Mouse (Mus musculus): Measurements from ENCODE around the gene Ttc27. TPM values are rescaled to one million over a fixed set of nuclear protein-coding genes. Genes with fewer than 3 reads are reported as not detected.

Ttc27 gene
- polyA plus RNA-seq, 1 experiment from 2014 or later, result 8.7 TPM

- no peaks in the 10 kb centered on the region for H3K4me1 ChIP-seq (replicated peaks; ENCODE audit: control insufficient read depth, insufficient read depth, low read length)
- H3K4me3 ChIP-seq (ENCODE audit: low read depth, low read length), result no peak overlapping the region
- H3K4me2 ChIP-seq (replicated peaks; ENCODE audit: low read depth), result no peak overlapping the region
- H3K36me3 ChIP-seq (ENCODE audit: control insufficient read depth, insufficient read depth), result no peaks in the 10 kb centered on the region
- H3K9me3 ChIP-seq (ENCODE audit: control insufficient read depth), result no peaks in the 10 kb centered on the region
- no peak for ATAC-seq
- 61% methylated on average over 9 of the region's 9 CpGs for WGBS
- no peaks in the 10 kb centered on the region for H3K27me3 ChIP-seq (replicated peaks; ENCODE audit: control insufficient read depth, insufficient read depth, low read length)
- H3K9ac ChIP-seq (ENCODE audit: low read depth, low read length), result no peak overlapping the region
- no peak for TF ChIP-seq CTCF (IDR thresholded peaks at IDR 0.05; ENCODE audit: low read depth)
- no peak overlapping the region for H3K27ac ChIP-seq (ENCODE audit: low read depth, low read length)
Measured at GRCm38 (mm10) chr17:74807509-74808248, 90.1 kb downstream of the Ttc27 start.

- Histone ChIP-seq H3K4me2 (replicated peaks; ENCODE audit: low read depth) (no peak overlapping the region), H3K9me3 (ENCODE audit: control insufficient read depth) (no peaks in the 10 kb centered on the region), H3K27ac (ENCODE audit: low read depth, low read length) (no peak overlapping the region), H3K4me1 (replicated peaks; ENCODE audit: control insufficient read depth, insufficient read depth, low read length) (no peaks in the 10 kb centered on the region), H3K9ac (ENCODE audit: low read depth, low read length) (no peak overlapping the region), H3K36me3 (ENCODE audit: control insufficient read depth, insufficient read depth) (no peaks in the 10 kb centered on the region), H3K4me3 (ENCODE audit: low read depth, low read length) (no peak overlapping the region), H3K27me3 (replicated peaks; ENCODE audit: control insufficient read depth, insufficient read depth, low read length) (no peaks in the 10 kb centered on the region)
- 88% methylated on average over 1 of the region's 1 CpGs for WGBS
- no peak for ATAC-seq
- TF ChIP-seq CTCF (IDR thresholded peaks at IDR 0.05; ENCODE audit: low read depth), result no peak
Measured at GRCm38 (mm10) chr17:74808330-74808729, 90.8 kb downstream of the Ttc27 start.

- no peak overlapping the region for H3K9ac ChIP-seq (ENCODE audit: low read depth, low read length)
- no peaks in the 10 kb centered on the region for H3K27me3 ChIP-seq (replicated peaks; ENCODE audit: control insufficient read depth, insufficient read depth, low read length)
- no peak for ATAC-seq
- TF ChIP-seq CTCF (IDR thresholded peaks at IDR 0.05; ENCODE audit: low read depth), result no peak
- no peak overlapping the region for H3K4me3 ChIP-seq (ENCODE audit: low read depth, low read length)
- H3K27ac ChIP-seq (ENCODE audit: low read depth, low read length), result no peak overlapping the region
- no peaks in the 10 kb centered on the region for H3K36me3 ChIP-seq (ENCODE audit: control insufficient read depth, insufficient read depth)
- no peaks in the 10 kb centered on the region for H3K4me1 ChIP-seq (replicated peaks; ENCODE audit: control insufficient read depth, insufficient read depth, low read length)
- H3K4me2 ChIP-seq (replicated peaks; ENCODE audit: low read depth), result no peak overlapping the region
- no peaks in the 10 kb centered on the region for H3K9me3 ChIP-seq (ENCODE audit: control insufficient read depth)
- 93% methylated on average over 4 of the region's 4 CpGs for WGBS
Measured at GRCm38 (mm10) chr17:74808901-74809300, 91.4 kb downstream of the Ttc27 start.

GRCm38 (mm10) chr17:74810892-74811625 lies 93.5 kb downstream of the Ttc27 start:
- Histone ChIP-seq H3K4me2 (replicated peaks; ENCODE audit: low read depth) (no peak overlapping the region), H3K36me3 (ENCODE audit: control insufficient read depth, insufficient read depth) (no peaks in the 10 kb centered on the region), H3K9ac (ENCODE audit: low read depth, low read length) (no peak overlapping the region), H3K4me3 (ENCODE audit: low read depth, low read length) (no peak overlapping the region), H3K27ac (ENCODE audit: low read depth, low read length) (no peak overlapping the region), H3K27me3 (replicated peaks; ENCODE audit: control insufficient read depth, insufficient read depth, low read length) (no peaks in the 10 kb centered on the region), H3K4me1 (replicated peaks; ENCODE audit: control insufficient read depth, insufficient read depth, low read length) (no peaks in the 10 kb centered on the region), H3K9me3 (ENCODE audit: control insufficient read depth) (no peaks in the 10 kb centered on the region)
- ATAC-seq, result 0 out of 2 replicates have a peak, but pooled peaks have one; percentile 38
- TF ChIP-seq CTCF (IDR thresholded peaks at IDR 0.05; ENCODE audit: low read depth), result peak; percentile 87
- 40% methylated on average over 3 of the region's 3 CpGs for WGBS

- H3K9ac ChIP-seq (ENCODE audit: low read depth, low read length), result no peak overlapping the region
- ATAC-seq, result no peak
Measured at GRCm38 (mm10) chr17:74819711-74820110, 102.2 kb downstream of the Ttc27 start.

GRCm38 (mm10) chr17:74830851-74831250 lies 113.3 kb downstream of the Ttc27 start:
- Histone ChIP-seq H3K36me3 (ENCODE audit: control insufficient read depth, insufficient read depth) (no peaks in the 10 kb centered on the region), H3K9ac (ENCODE audit: low read depth, low read length) (no peak overlapping the region), H3K9me3 (ENCODE audit: control insufficient read depth) (no peaks in the 10 kb centered on the region), H3K4me1 (replicated peaks; ENCODE audit: control insufficient read depth, insufficient read depth, low read length) (no peaks in the 10 kb centered on the region), H3K27ac (ENCODE audit: low read depth, low read length) (no peak overlapping the region), H3K4me3 (ENCODE audit: low read depth, low read length) (no peak overlapping the region), H3K27me3 (replicated peaks; ENCODE audit: control insufficient read depth, insufficient read depth, low read length) (no peaks in the 10 kb centered on the region), H3K4me2 (replicated peaks; ENCODE audit: low read depth) (no peak overlapping the region)
- 82% methylated on average over 2 of the region's 2 CpGs for whole genome bisulfite sequencing
- no peak for ATAC-seq
- TF ChIP-seq CTCF (IDR thresholded peaks at IDR 0.05; ENCODE audit: low read depth), result no peak

More at GRCm38 (mm10) chr17:74819711-74820110, 102.2 kb downstream of the Ttc27 start:
- no peak for TF ChIP-seq CTCF (IDR thresholded peaks at IDR 0.05; ENCODE audit: low read depth)
- H3K4me3 ChIP-seq (ENCODE audit: low read depth, low read length), result no peak overlapping the region
- H3K36me3 ChIP-seq (ENCODE audit: control insufficient read depth, insufficient read depth), result no peaks in the 10 kb centered on the region
- WGBS, result 66% methylated on average over 2 of the region's 2 CpGs
- H3K4me2 ChIP-seq (replicated peaks; ENCODE audit: low read depth), result no peak overlapping the region
- no peaks in the 10 kb centered on the region for H3K27me3 ChIP-seq (replicated peaks; ENCODE audit: control insufficient read depth, insufficient read depth, low read length)
- H3K27ac ChIP-seq (ENCODE audit: low read depth, low read length), result no peak overlapping the region
- H3K4me1 ChIP-seq (replicated peaks; ENCODE audit: control insufficient read depth, insufficient read depth, low read length), result no peaks in the 10 kb centered on the region
- no peaks in the 10 kb centered on the region for H3K9me3 ChIP-seq (ENCODE audit: control insufficient read depth)

All from intestine, postnatal 0 days (tissue).